Mouse (Mus musculus): Measurements from ENCODE around the gene Vash1. TPM values are rescaled to one million over a fixed set of nuclear protein-coding genes. Genes with fewer than 3 reads are reported as not detected.

The Vash1 gene
- polyA plus RNA-seq, 1 experiment from 2014 or later, result 6.4 TPM

DNA sequence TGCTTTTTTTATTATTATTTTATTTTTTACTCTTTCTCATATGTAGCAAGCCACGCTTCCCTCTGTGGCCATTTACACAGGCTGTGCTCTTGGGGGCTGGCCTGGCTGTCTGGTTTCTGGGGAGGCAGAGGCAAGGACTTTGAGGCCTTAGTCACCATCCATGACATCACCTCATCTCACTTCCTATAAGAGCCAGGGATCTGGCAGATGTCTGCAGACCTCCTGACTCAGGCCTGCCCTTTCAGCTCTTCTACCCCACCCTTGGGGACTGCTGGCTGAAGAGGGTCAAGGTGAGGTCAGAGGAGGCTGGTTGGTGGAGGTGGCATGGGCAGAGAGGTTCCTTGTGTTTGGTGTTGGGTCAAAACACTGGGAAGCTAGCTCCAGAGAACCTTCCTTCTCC, 15.9 kb downstream of the Vash1 start:
- no peak overlapping the region for H3K4me3 ChIP-seq (replicated peaks; ENCODE audit: low read depth, low read length)
- 85% methylated on average over 1 of the region's 1 CpGs for WGBS
- H3K9me3 ChIP-seq (replicated peaks; ENCODE audit: low read length), result no peaks in the 10 kb centered on the region
- H3K4me1 ChIP-seq (replicated peaks; ENCODE audit: insufficient read depth, low read length), result 0 out of 2 replicates have a peak, but pooled peaks cover 3% of the 10 kb centered on the region
- ATAC-seq (replicated peaks; ENCODE audit: low FRiP score, low read depth) (no peak), DNase-seq (ENCODE audit: low spot score) (no peak)
- H3K36me3 ChIP-seq (ENCODE audit: insufficient read depth, low read length), result no peaks in the 10 kb centered on the region
- H3K9ac ChIP-seq (ENCODE audit: low read depth, low read length), result no peak overlapping the region
- no peak for TF ChIP-seq CTCF (IDR thresholded peaks at IDR 0.05; ENCODE audit: low read depth)
- no peaks in the 10 kb centered on the region for H3K27me3 ChIP-seq (ENCODE audit: insufficient read depth, low read length)
- H3K27ac ChIP-seq, result no peak overlapping the region
- no peak overlapping the region for H3K4me2 ChIP-seq (ENCODE audit: low read length)

DNA sequence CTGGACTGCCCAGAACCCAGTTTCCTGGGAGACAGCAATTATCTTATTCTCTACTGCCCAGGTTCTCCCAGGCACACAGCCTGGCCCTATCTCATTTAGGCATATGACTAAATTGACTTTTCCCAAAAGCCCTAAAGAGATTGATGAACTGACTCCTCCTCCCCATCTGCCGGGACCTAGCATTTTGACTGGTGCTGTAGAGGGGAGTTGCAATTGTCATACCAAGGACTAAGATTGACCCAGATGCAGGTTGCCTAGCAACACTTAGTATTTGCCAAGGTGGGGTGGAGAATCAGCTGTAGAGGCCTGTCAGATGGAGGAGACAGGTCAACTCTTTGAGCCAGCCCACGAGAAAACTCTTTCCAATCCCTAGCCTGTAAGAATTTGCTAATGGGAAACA, 19.5 kb downstream of the Vash1 start:
- ATAC-seq (replicated peaks; ENCODE audit: low FRiP score, low read depth) (no peak), DNase-seq (ENCODE audit: low spot score) (no peak)
- Histone ChIP-seq H3K4me2 (ENCODE audit: low read length) (no peak overlapping the region), H3K36me3 (ENCODE audit: insufficient read depth, low read length) (no peaks in the 10 kb centered on the region), H3K27me3 (ENCODE audit: insufficient read depth, low read length) (no peaks in the 10 kb centered on the region), H3K9ac (ENCODE audit: low read depth, low read length) (no peak overlapping the region), H3K4me1 (replicated peaks; ENCODE audit: insufficient read depth, low read length) (no peaks in the 10 kb centered on the region), H3K9me3 (replicated peaks; ENCODE audit: low read length) (no peaks in the 10 kb centered on the region), H3K27ac (no peak overlapping the region), H3K4me3 (replicated peaks; ENCODE audit: low read depth, low read length) (no peak overlapping the region)
- WGBS, result 90% methylated on average over 2 of the region's 2 CpGs
- no peak for TF ChIP-seq CTCF (IDR thresholded peaks at IDR 0.05; ENCODE audit: low read depth)

DNA sequence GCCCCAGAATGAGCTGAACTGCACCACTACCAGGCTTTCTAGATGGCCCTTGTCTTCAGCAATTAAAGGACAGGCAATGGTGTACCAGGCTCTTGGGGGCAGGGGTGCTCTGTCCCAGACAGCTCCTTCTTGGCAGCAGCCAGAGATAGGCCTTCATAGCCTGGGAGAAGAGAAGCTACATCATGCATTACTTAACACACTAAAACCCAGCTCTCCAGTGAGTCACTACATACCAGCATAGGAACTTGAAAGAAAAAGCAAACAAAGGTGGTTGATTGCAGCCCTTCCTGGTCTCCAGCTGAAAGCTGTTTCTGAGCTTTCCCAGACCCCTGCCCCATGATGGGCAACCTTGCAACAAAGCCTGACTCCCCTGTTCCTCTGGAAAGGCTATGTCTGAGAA, 20.0 kb downstream of the Vash1 start:
- Histone ChIP-seq H3K9me3 (replicated peaks; ENCODE audit: low read length) (no peaks in the 10 kb centered on the region), H3K27ac (no peak overlapping the region), H3K4me2 (ENCODE audit: low read length) (no peak overlapping the region), H3K36me3 (ENCODE audit: insufficient read depth, low read length) (no peaks in the 10 kb centered on the region), H3K4me3 (replicated peaks; ENCODE audit: low read depth, low read length) (no peak overlapping the region), H3K4me1 (replicated peaks; ENCODE audit: insufficient read depth, low read length) (no peaks in the 10 kb centered on the region), H3K27me3 (ENCODE audit: insufficient read depth, low read length) (no peaks in the 10 kb centered on the region), H3K9ac (ENCODE audit: low read depth, low read length) (no peak overlapping the region)
- ATAC-seq (replicated peaks; ENCODE audit: low FRiP score, low read depth) (no peak), DNase-seq (ENCODE audit: low spot score) (no peak)
- no peak for TF ChIP-seq CTCF (IDR thresholded peaks at IDR 0.05; ENCODE audit: low read depth)

DNA sequence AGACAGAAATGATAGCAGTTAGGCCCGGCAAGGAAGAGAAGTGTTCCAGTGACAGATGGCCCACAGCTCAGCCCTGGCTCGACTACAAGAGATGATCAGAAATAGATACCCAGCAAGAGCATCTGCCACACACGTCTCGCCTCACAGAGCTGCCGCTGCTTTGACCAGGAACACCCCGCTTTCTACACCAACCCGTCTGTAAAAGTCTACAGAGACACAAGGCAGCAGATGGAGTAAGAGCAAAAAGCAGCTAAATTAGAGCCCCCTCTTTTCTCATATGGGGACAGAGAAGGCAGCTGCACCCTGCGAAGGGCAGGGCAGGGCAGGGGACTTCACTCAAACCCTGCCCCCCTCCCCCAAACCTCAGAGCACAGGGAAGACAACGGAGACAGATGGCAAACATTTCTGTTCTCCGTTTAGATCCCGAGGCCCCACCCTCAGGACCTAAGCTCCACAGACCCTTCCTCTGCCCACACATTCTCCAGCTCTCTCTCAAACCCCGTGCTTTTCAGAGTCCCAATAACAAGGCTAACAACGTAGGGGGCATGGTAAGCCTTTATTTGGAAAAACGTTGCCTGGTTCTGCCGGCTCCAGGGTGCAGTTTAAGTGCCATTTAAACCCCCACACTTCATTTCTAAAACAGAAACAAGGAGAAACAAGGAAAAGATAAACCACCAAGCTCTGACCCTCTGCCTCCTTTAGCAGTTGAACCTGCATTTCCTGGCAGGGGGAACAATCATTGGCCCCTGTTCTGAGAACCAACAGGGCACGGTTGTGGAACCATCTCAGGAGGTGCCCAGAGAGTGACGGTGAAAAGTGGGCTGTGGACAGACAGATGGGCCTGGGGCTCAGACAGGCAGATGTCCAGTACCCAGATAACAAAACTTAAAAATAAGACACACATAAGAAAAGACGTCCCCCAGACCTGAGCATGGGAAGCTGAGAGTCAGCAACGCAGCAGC, 21.7 kb downstream of the Vash1 start:
- DNase-seq (ENCODE audit: low spot score) (no peak), ATAC-seq (replicated peaks; ENCODE audit: low FRiP score, low read depth) (no peak)
- Histone ChIP-seq H3K4me2 (ENCODE audit: low read length) (no peak overlapping the region), H3K36me3 (ENCODE audit: insufficient read depth, low read length) (no peaks in the 10 kb centered on the region), H3K27me3 (ENCODE audit: insufficient read depth, low read length) (no peaks in the 10 kb centered on the region), H3K9me3 (replicated peaks; ENCODE audit: low read length) (no peaks in the 10 kb centered on the region), H3K27ac (no peak overlapping the region), H3K4me1 (replicated peaks; ENCODE audit: insufficient read depth, low read length) (no peaks in the 10 kb centered on the region), H3K4me3 (replicated peaks; ENCODE audit: low read depth, low read length) (no peak overlapping the region), H3K9ac (ENCODE audit: low read depth, low read length) (no peak overlapping the region)
- no peak for TF ChIP-seq CTCF (IDR thresholded peaks at IDR 0.05; ENCODE audit: low read depth)
- WGBS, result 32% methylated on average over 19 of the region's 19 CpGs

DNA sequence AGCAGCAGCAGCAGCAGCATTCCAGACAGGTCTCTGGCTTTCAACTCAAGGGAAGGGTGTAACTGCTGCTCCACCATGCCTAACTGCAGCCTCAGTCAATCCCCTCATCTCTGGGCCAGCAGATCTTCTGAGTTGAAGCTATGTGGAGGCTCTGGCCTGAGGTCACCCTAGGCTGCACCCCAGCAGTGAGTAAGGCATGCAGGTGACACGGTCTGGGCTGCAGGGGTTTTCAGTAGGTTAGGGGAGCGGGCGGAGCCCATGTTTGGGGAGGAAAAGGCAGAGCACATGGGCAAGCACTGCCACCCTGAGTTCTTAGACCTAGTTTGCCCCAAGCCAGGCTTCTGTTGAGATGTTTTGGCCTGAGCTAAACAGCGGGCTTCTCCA, 22.4 kb downstream of the Vash1 start:
- Histone ChIP-seq H3K27ac (no peak overlapping the region), H3K36me3 (ENCODE audit: insufficient read depth, low read length) (no peaks in the 10 kb centered on the region), H3K4me3 (replicated peaks; ENCODE audit: low read depth, low read length) (no peak overlapping the region), H3K4me2 (ENCODE audit: low read length) (no peak overlapping the region), H3K27me3 (ENCODE audit: insufficient read depth, low read length) (no peaks in the 10 kb centered on the region), H3K9me3 (replicated peaks; ENCODE audit: low read length) (no peaks in the 10 kb centered on the region), H3K4me1 (replicated peaks; ENCODE audit: insufficient read depth, low read length) (no peaks in the 10 kb centered on the region), H3K9ac (ENCODE audit: low read depth, low read length) (no peak overlapping the region)
- ATAC-seq (replicated peaks; ENCODE audit: low FRiP score, low read depth) (no peak), DNase-seq (ENCODE audit: low spot score) (no peak)
- TF ChIP-seq CTCF (IDR thresholded peaks at IDR 0.05; ENCODE audit: low read depth), result no peak
- 68% methylated on average over 4 of the region's 4 CpGs for WGBS

DNA sequence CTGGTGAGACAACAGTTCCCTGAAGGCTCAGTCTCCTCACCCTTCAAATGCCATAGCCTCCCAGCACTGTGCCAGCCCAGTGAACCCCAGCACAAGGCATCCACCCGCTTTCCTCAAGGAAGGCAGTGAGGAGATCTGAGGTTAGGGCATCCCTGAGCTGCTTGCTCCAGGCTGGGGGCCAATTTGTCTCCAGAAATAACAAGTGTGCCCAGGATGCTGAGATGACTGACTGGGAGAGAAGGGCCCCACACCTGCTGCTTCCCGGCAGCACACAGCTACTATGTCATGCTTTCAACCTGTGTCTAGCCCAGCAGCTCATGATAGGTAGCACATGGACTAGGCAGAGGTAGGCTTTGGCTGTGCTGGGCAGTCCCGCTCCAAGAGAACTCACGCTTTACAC, 23.0 kb downstream of the Vash1 start:
- Histone ChIP-seq H3K9ac (ENCODE audit: low read depth, low read length) (no peak overlapping the region), H3K4me2 (ENCODE audit: low read length) (no peak overlapping the region), H3K9me3 (replicated peaks; ENCODE audit: low read length) (no peaks in the 10 kb centered on the region), H3K4me1 (replicated peaks; ENCODE audit: insufficient read depth, low read length) (no peaks in the 10 kb centered on the region), H3K4me3 (replicated peaks; ENCODE audit: low read depth, low read length) (no peak overlapping the region), H3K27me3 (ENCODE audit: insufficient read depth, low read length) (no peaks in the 10 kb centered on the region), H3K36me3 (ENCODE audit: insufficient read depth, low read length) (no peaks in the 10 kb centered on the region), H3K27ac (no peak overlapping the region)
- DNase-seq (ENCODE audit: low spot score) (no peak), ATAC-seq (replicated peaks; ENCODE audit: low FRiP score, low read depth) (no peak)
- no peak for TF ChIP-seq CTCF (IDR thresholded peaks at IDR 0.05; ENCODE audit: low read depth)
- WGBS, result 92% methylated on average over 4 of the region's 4 CpGs

All from kidney, postnatal 0 days (tissue).